Mouse (Mus musculus): ENCODE data around the gene Shisa9. TPM values are rescaled to one million over a fixed set of nuclear protein-coding genes. Genes with fewer than 3 reads are reported as not detected.
A peak's percentile ranks its signal among the peaks of the same experiment; 100 is the strongest.

Gene Shisa9
- polyA plus RNA-seq, 1 experiment from 2014 or later, result 0.92 TPM

GRCm38 (mm10) chr16:12005177-12005576 lies 21.3 kb downstream of the Shisa9 start:
- Histone ChIP-seq H3K4me1 (replicated peaks) (no peaks in the 10 kb centered on the region), H3K27ac (no peak overlapping the region), H3K4me3 (no peak overlapping the region), H3K9ac (no peak overlapping the region), H3K9me3 (replicated peaks) (no peaks in the 10 kb centered on the region), H3K36me3 (no peaks in the 10 kb centered on the region), H3K27me3 (no peaks in the 10 kb centered on the region), H3K4me2 (no peak overlapping the region)
- 66% methylated on average over 2 of the region's 2 CpGs for WGBS
- no peak for ATAC-seq (replicated peaks; ENCODE audit: insufficient number of reproducible peaks, insufficient read depth, low FRiP score, low read depth)

- ATAC-seq (replicated peaks; ENCODE audit: insufficient number of reproducible peaks, insufficient read depth, low FRiP score, low read depth), result no peak
- no peaks in the 10 kb centered on the region for H3K27me3 ChIP-seq
- 86% methylated on average over 3 of the region's 3 CpGs for WGBS
- no peaks in the 10 kb centered on the region for H3K36me3 ChIP-seq
- no peaks in the 10 kb centered on the region for H3K4me1 ChIP-seq (replicated peaks)
- no peak overlapping the region for H3K27ac ChIP-seq
- H3K9me3 ChIP-seq (replicated peaks), result no peaks in the 10 kb centered on the region
- H3K4me3 ChIP-seq, result no peak overlapping the region
- no peak overlapping the region for H3K4me2 ChIP-seq
- H3K9ac ChIP-seq, result no peak overlapping the region
Observed at GRCm38 (mm10) chr16:12010136-12010535, 26.2 kb downstream of the Shisa9 start.

DNA sequence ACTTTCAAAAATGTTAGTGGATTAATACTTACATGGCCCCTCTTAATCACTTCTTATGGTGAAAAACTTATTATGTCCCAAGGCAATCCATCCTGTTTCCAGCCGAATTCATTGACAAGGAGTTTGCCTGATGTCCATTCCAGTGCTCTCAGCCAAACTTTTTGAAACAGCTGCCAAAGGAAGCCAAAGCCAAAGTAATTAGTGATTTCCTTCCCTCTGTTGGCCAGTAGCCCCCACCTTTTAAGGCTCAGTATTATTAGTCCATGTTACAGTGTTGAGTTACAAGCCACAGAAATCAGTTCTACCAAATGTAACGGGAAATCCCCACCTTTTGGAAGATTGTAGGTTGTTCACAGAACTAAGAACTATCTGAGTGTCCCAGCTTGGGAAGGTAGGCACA lies 28.8 kb downstream of the Shisa9 start:
- Histone ChIP-seq H3K4me2 (no peak overlapping the region), H3K36me3 (no peaks in the 10 kb centered on the region), H3K4me1 (replicated peaks) (no peaks in the 10 kb centered on the region), H3K27me3 (no peaks in the 10 kb centered on the region), H3K27ac (no peak overlapping the region), H3K9ac (no peak overlapping the region), H3K9me3 (replicated peaks) (no peaks in the 10 kb centered on the region), H3K4me3 (no peak overlapping the region)
- ATAC-seq (replicated peaks; ENCODE audit: insufficient number of reproducible peaks, insufficient read depth, low FRiP score, low read depth), result no peak
- WGBS, result 69% methylated on average over 2 of the region's 2 CpGs

DNA sequence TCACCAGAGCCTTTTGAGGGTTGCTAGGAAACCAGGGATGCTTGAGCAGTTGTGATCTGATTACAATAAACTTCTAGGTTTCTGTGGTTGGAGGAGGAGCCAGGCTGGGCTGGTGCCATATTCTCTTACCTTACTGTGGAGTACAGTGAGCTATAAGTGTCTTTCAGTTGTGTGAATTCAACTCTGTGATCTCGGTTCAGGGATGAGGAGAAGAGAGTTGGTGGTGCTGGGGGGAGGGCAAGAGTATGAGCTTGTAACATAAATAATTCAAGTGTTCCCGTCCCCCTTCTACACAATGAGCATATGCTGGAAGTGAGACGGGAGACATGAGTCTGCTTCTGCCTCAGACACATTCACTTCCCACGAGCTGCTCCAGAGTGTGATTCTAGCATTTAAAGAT lies 30.6 kb downstream of the Shisa9 start:
- no peak overlapping the region for H3K9ac ChIP-seq
- no peaks in the 10 kb centered on the region for H3K4me1 ChIP-seq (replicated peaks)
- H3K4me3 ChIP-seq, result no peak overlapping the region
- H3K27me3 ChIP-seq, result no peaks in the 10 kb centered on the region
- H3K27ac ChIP-seq, result no peak overlapping the region
- H3K9me3 ChIP-seq (replicated peaks), result no peaks in the 10 kb centered on the region
- H3K4me2 ChIP-seq, result no peak overlapping the region
- no peak for ATAC-seq (replicated peaks; ENCODE audit: insufficient number of reproducible peaks, insufficient read depth, low FRiP score, low read depth)
- H3K36me3 ChIP-seq, result no peaks in the 10 kb centered on the region
- 68% methylated on average over 4 of the region's 4 CpGs for WGBS

GRCm38 (mm10) chr16:12017921-12018618 lies 34.2 kb downstream of the Shisa9 start:
- H3K4me1 ChIP-seq (replicated peaks), result no peaks in the 10 kb centered on the region
- H3K4me3 ChIP-seq, result no peak overlapping the region
- no peaks in the 10 kb centered on the region for H3K36me3 ChIP-seq
- H3K27ac ChIP-seq, result no peak overlapping the region
- no peak overlapping the region for H3K9ac ChIP-seq
- ATAC-seq (replicated peaks; ENCODE audit: insufficient number of reproducible peaks, insufficient read depth, low FRiP score, low read depth), result no peak
- no peak overlapping the region for H3K4me2 ChIP-seq
- H3K27me3 ChIP-seq, result no peaks in the 10 kb centered on the region
- no peaks in the 10 kb centered on the region for H3K9me3 ChIP-seq (replicated peaks)
- 69% methylated on average over 4 of the region's 4 CpGs for WGBS

GRCm38 (mm10) chr16:12020103-12020755 lies 36.3 kb downstream of the Shisa9 start:
- no peak; the same call in 1 of the 2 replicates for ATAC-seq (replicated peaks; ENCODE audit: insufficient number of reproducible peaks, insufficient read depth, low FRiP score, low read depth)
- Histone ChIP-seq H3K4me2 (no peak overlapping the region), H3K27ac (no peak overlapping the region), H3K9me3 (replicated peaks) (no peaks in the 10 kb centered on the region), H3K36me3 (no peaks in the 10 kb centered on the region), H3K27me3 (no peaks in the 10 kb centered on the region), H3K9ac (no peak overlapping the region), H3K4me1 (replicated peaks) (no peaks in the 10 kb centered on the region), H3K4me3 (no peak overlapping the region)
- 34% methylated on average over 1 of the region's 1 CpGs for WGBS

DNA sequence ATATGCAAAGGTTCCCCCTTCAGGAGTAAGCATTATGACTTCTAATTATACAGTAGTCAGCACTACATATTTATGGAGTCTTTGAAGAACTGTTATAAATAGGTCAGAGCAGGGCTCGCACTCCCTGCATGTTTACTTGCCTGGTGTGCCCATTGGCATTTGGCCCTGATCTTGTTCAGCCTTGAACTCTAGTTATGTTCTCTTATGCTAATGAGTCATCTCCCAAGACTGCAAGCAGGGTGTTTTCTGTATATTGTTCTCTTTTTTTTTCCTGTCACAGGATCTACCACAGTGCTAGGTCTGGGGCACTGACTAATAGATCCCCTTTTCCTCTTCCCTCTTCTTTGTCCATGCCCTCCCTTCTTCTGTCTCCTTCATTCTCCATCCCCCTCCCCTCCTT lies 48.5 kb downstream of the Shisa9 start:
- Histone ChIP-seq H3K27ac (no peak overlapping the region), H3K4me3 (no peak overlapping the region), H3K9me3 (replicated peaks) (no peaks in the 10 kb centered on the region), H3K4me2 (no peak overlapping the region), H3K27me3 (no peaks in the 10 kb centered on the region), H3K4me1 (replicated peaks) (no peaks in the 10 kb centered on the region), H3K9ac (no peak overlapping the region), H3K36me3 (no peaks in the 10 kb centered on the region)
- 54% methylated on average over 1 of the region's 1 CpGs for WGBS
- no peak for ATAC-seq (replicated peaks; ENCODE audit: insufficient number of reproducible peaks, insufficient read depth, low FRiP score, low read depth)

GRCm38 (mm10) chr16:12034868-12035267 lies 51.0 kb downstream of the Shisa9 start:
- H3K27ac ChIP-seq, result no peak overlapping the region
- H3K27me3 ChIP-seq, result no peaks in the 10 kb centered on the region
- no peaks in the 10 kb centered on the region for H3K36me3 ChIP-seq
- no peaks in the 10 kb centered on the region for H3K9me3 ChIP-seq (replicated peaks)
- WGBS, result 67% methylated on average over 2 of the region's 2 CpGs
- no peak for ATAC-seq (replicated peaks; ENCODE audit: insufficient number of reproducible peaks, insufficient read depth, low FRiP score, low read depth)
- no peak overlapping the region for H3K9ac ChIP-seq
- no peaks in the 10 kb centered on the region for H3K4me1 ChIP-seq (replicated peaks)
- no peak overlapping the region for H3K4me3 ChIP-seq
- no peak overlapping the region for H3K4me2 ChIP-seq

- no peaks in the 10 kb centered on the region for H3K36me3 ChIP-seq
- no peak overlapping the region for H3K27ac ChIP-seq
- H3K4me3 ChIP-seq, result no peak overlapping the region
- H3K4me2 ChIP-seq, result no peak overlapping the region
- H3K27me3 ChIP-seq, result no peaks in the 10 kb centered on the region
- 45% methylated on average over 3 of the region's 3 CpGs for WGBS
- H3K4me1 ChIP-seq (replicated peaks), result peaks cover 5% of the 10 kb centered on the region
- ATAC-seq (replicated peaks; ENCODE audit: insufficient number of reproducible peaks, insufficient read depth, low FRiP score, low read depth), result no peak
- H3K9me3 ChIP-seq (replicated peaks), result no peaks in the 10 kb centered on the region
- no peak overlapping the region for H3K9ac ChIP-seq
Observed at GRCm38 (mm10) chr16:12035626-12036025, 51.7 kb downstream of the Shisa9 start.

GRCm38 (mm10) chr16:12040935-12041334 lies 57.0 kb downstream of the Shisa9 start:
- no peaks in the 10 kb centered on the region for H3K9me3 ChIP-seq (replicated peaks)
- H3K9ac ChIP-seq, result no peak overlapping the region
- H3K4me3 ChIP-seq, result no peak overlapping the region
- ATAC-seq (replicated peaks; ENCODE audit: insufficient number of reproducible peaks, insufficient read depth, low FRiP score, low read depth), result peak; percentile 74
- H3K4me1 ChIP-seq (replicated peaks), result peaks cover 11% of the 10 kb centered on the region
- peak overlapping the region; percentile 62 for H3K27ac ChIP-seq
- 0 out of 2 replicates have a peak overlapping the region, but pooled peaks have one; percentile 6 for H3K4me2 ChIP-seq
- H3K27me3 ChIP-seq, result no peaks in the 10 kb centered on the region
- no peaks in the 10 kb centered on the region for H3K36me3 ChIP-seq
- 26% methylated on average over 5 of the region's 5 CpGs for WGBS

DNA sequence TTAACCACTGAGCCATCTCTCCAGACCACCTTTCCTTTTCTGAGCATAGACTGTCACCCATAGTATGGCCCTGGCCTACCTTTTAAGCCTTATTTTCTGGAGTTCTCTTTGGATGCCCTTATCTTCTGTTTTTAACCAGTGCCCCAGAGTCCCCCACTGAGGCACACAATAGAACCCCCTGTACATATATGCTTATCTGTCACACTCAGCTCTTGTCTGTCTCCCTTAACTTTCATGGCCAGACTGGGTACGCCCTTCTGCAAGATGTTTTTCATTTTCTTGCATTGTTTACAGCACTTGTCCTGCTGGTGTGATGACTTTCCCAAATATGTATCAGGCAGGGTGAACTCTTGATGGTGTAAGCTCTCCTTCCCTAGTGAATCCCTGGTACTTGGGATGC lies 68.1 kb downstream of the Shisa9 start:
- Histone ChIP-seq H3K9me3 (replicated peaks) (no peaks in the 10 kb centered on the region), H3K4me2 (no peak overlapping the region), H3K4me1 (replicated peaks) (no peaks in the 10 kb centered on the region), H3K9ac (no peak overlapping the region), H3K27ac (no peak overlapping the region), H3K27me3 (no peaks in the 10 kb centered on the region), H3K36me3 (no peaks in the 10 kb centered on the region), H3K4me3 (no peak overlapping the region)
- 80% methylated on average over 1 of the region's 1 CpGs for WGBS
- ATAC-seq (replicated peaks; ENCODE audit: insufficient number of reproducible peaks, insufficient read depth, low FRiP score, low read depth), result no peak

DNA sequence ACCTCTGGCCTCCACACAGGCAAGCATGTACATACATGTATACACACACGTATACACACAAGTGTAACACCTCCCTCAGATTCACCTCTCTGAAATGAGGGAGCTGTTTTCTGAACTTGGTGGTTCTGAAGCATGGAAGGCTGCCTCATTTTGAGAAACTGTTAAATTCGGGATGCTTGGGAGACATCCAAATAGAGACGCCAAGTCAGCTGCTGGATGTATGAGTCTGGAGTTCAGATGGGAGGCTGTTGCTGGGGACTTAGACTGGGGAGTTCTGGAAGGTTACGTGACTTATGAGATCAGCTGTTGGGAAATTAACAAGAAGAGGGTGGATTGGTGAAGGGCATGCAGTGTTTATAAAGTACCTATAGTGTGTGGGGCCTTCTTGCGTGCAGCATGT lies 88.7 kb downstream of the Shisa9 start:
- no peak for ATAC-seq (replicated peaks; ENCODE audit: insufficient number of reproducible peaks, insufficient read depth, low FRiP score, low read depth)
- H3K4me1 ChIP-seq (replicated peaks), result 0 out of 2 replicates have a peak, but pooled peaks cover 3% of the 10 kb centered on the region
- no peak overlapping the region for H3K4me2 ChIP-seq
- no peak overlapping the region for H3K27ac ChIP-seq
- no peaks in the 10 kb centered on the region for H3K27me3 ChIP-seq
- no peak overlapping the region for H3K4me3 ChIP-seq
- H3K9me3 ChIP-seq (replicated peaks), result no peaks in the 10 kb centered on the region
- 75% methylated on average over 5 of the region's 5 CpGs for WGBS
- H3K9ac ChIP-seq, result no peak overlapping the region
- no peaks in the 10 kb centered on the region for H3K36me3 ChIP-seq

Measured in heart, embryonic 15.5 days (tissue).